Mouse (Mus musculus): ENCODE results near the gene Urgcp.

Urgcp gene

DNA sequence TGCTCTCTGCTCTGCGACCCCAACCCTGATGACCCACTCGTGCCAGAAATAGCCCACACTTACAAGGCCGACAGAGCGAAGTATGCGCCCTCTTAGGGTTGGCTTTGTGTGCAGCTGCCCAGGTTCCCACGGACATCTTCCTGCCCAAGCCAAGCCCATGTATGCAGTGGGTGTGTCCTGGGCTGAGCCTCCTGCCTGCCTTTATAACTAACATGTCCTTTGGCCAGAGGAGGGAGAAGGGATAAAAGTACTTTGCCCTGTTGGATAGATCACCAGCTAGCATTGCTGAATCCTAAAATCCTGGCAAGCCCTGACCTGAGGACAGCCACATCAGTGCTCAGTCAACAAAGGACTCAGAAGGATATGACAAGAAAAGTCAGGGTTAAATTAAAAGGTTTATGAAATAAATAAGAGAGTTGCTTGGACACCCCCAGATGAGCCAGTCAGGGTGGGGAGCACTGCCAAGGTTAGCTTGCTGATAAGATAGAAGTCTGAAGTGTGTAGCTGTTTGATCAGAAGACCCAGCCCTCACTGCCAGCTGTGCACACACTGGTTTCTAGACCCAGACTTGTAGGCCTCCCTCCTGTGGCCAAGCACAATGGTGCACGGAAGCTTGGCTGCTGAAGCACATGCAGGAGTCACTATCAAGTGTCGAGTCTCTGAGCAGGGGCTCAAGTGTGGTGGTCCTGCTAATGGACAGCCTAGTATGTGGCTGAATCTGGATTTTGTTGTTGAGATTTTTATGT is 20.2 kb upstream of the Urgcp start:
- DNase-seq: peak; percentile 48

DNA sequence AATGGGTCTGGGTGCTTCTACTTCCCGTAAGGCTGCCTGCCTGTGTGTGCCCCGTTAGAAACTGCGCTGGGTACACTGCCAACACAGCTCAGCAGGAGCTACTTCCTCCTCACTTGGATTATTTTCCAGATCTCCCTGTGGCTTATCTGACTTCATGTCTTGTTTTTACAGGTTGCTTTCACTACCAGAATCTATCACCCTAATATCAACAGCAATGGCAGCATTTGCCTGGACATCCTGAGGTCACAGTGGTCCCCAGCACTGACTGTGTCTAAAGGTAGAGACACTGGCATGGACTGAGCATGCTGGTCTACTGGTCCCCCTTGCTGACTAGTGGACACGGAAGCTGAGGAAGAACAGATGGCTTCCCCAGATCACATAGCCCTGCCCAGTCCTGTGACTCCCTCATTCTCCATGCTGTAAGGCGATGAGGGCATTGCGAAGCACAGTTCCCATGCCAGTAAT is 17.9 kb upstream of the Urgcp start:
- no peak for DNase-seq

DNA sequence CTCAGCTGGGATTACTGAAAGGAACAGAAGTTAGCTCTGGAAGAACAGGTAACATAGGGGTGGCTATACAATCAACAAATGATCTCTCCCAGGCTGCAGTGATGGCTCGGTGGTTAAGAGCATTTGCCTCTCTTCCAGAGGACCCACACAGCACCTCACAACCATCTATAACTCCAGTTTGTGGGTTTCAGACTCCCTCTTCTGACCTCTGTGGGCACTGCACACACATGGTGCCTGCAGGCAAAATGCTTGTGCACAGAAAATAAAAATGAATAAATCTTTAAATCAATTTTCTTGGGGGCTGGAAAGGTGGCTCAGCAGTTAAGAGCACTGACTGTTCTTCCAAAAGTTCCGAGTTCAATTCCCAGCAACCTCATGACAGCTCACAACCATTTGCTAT is 16.3 kb upstream of the Urgcp start:
- DNase-seq: peak; percentile 16

GRCm38 (mm10) chr11:5766019-5766418 is 3.8 kb upstream of the Urgcp start:
- no peak for DNase-seq

DNA sequence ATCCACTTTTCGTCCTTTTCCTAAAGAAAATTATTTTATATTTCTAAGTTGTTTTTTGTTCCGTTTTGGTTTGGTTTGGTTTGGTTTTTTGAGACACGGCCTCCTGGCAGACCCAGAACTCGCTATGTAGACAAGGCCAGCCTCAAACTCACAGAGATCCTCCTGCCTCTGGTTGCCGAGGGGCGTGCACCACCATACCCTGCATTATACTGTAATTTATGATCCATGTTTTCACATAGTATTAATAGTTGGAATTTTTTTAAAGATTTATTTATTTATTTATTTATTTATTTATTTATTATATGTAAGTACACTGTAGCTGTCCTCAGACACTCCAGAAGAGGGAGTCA is 432 bp upstream of the Urgcp start:
- DNase-seq: no peak

DNA sequence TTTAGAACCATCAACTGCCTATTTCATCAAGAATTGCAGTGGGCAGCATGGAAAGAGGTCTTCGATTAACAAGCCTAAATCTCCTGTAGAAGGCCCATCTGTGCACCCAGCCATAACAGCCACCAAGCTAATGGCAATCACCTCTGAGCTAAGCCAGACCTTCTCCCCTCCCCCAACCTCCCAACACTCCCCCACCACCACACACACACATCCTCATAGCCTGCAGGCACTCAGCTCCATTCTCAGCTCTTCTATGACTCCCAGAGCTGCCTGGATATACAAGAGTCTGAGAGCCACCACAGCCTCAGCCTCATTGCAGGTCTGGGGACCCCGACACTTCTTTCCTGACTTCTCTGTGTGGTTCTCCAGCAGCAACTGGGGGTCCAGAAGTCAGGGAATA is 8.4 kb downstream of the Urgcp start:
- no peak for DNase-seq

- DNase-seq: no peak
Measured at GRCm38 (mm10) chr11:5744951-5745350, 17.2 kb downstream of the Urgcp start.

GRCm38 (mm10) chr11:5742106-5742505 is 20.1 kb downstream of the Urgcp start:
- peak; percentile 53 for DNase-seq

DNA sequence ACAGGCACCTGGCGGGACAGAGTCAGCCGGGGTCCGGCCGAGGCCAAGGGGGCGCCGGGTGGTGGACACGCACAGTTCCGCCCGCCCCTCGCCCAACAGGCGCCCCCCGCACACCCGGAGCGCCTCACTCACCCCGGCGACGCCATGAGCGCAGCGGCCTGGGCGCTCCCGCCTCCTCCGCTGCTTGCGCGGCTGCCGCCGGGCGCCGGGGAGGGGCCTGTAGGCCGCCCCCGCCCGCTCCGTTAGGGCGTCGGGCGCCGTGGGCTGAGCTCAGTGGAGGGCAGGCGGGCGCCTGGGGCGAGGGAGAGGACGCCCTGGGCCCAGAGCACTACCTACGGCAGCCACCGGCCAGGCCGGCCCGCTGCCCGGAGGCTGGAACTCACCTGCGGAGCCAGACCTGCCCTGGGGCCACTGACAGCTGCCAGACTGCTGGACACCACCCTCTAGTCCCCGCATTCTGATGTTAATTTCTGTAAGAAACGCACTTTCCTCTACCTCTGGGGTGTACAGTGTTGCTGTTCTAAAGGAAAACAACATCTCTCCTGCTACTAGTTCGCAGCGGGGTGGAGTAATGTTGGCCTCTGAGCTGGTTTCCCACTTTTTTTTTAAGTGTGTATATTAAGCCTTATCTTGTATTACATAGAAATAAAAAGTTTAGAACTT is 21.1 kb downstream of the Urgcp start:
- peak; percentile 87 for DNase-seq

- DNase-seq: no peak
Measured at GRCm38 (mm10) chr11:5740599-5740964, 21.6 kb downstream of the Urgcp start.

DNA sequence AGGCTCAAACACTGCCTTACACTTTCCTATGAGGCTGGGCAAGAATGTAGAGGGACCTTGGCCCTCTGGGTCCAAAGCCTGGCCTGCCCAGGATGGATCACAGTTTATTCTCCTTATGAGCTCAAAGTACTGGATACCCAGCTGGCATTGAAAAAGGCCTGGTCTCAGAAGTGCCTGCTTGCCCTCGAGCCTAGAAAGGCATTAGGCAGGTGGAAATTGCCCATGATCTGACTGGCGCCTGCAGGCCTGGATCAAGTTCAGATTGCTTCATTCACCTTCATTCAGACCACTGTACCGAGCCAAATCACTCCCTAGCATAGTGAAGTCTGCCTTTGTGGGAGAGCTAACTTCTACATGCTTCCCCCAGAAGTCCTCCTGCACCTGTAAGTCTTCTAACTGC is 22.3 kb downstream of the Urgcp start:
- no peak for DNase-seq

- no peak for DNase-seq
Measured at GRCm38 (mm10) chr11:5738888-5739632, 23.1 kb downstream of the Urgcp start.

DNA sequence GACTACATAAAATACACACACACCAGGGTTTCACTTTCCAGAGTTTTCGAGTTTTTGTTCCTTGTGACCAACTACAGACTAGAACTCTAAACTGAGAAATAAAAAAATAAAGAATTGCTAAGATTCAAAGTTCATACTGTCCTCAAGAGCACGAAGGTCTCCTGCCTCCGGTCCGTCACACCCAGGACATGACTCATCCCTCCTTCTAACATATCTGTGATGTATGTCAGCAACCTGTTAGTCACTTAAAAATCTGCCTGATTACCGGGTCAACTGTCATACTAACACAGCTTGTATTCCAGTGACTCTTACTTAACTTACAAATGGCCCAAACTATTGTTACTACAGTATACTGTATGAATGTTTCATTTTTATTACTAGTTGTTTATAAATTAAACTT is 25.0 kb downstream of the Urgcp start:
- DNase-seq: no peak

GRCm38 (mm10) chr11:5734323-5734722 is 27.9 kb downstream of the Urgcp start:
- no peak for DNase-seq

GRCm38 (mm10) chr11:5732401-5732800 is 29.8 kb downstream of the Urgcp start:
- DNase-seq: no peak

DNA sequence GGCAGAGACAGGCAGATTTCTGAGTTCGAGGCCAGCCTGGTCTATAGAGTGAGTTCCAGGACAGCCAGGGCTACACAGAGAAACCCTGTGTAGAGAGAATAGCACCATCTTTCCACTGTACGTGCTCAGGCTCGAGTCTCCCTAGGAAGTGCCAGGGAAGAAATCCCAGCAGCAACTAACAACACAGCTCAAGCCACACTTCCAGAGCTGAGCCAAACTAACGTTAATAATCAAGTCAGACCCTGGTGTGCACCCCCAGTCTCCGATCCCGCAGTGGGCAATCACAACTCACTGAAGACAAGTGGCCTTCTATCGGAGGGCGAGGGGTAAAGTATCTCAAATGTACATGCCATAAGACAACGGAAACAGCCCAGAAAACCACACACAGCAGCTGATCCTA is 32.6 kb downstream of the Urgcp start:
- no peak for DNase-seq

DNA sequence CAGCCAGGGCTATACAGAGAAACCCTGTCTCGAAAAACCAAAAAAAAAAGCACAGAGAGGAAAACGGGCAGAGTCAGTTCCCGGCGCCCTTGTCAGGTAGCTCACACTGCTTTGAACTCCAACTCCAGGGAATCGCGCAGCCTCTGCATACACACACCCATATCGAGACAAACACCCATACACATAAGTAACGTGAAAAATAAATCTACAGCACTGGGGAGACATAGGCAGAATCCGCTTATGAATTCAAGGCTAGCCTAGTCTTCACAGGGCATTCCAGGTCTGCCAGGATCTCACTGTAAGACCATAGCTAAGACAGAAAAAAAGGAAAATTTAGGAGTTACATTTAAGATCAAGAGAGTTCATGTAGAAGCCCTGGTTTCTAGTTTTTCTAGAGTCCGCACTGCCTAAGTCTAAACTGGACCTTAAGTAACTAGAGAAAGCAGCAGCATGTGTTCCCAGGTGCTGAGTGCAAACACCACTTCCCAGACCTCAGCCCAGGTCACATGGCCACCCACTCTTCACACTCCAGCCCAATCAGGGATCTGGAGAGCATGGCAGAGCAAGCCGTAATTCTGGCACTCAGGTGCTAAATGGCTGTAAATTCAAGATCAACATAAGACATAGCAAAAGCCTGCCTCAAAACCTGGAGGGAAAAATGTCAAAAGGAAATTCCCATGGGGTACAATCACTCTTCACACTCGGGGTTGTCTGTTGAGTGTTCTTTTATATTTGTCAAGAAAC is 43.4 kb downstream of the Urgcp start:
- no peak for DNase-seq

- DNase-seq: no peak
Measured at GRCm38 (mm10) chr11:5716938-5717705, 45.1 kb downstream of the Urgcp start.

DNA sequence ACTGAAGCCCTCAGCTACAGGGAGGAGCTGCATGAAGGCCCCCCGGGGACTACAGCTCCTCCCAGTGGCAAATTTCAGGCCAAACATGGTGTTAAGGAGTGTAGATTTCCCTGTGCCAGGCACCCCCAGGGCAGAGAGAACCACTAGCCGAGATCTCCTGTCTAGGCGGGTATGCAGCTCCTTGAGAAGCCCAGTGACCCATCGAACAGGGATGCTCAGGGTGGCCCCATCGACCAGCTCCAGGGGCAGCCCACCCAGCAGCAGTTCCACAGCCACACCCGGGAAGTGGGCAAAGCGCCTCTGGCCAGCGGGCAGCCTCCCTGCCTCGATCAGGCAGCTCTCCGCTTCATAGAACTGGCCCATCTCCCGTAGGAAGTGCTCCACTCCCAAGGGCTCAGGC is 45.9 kb downstream of the Urgcp start:
- DNase-seq: no peak

DNA sequence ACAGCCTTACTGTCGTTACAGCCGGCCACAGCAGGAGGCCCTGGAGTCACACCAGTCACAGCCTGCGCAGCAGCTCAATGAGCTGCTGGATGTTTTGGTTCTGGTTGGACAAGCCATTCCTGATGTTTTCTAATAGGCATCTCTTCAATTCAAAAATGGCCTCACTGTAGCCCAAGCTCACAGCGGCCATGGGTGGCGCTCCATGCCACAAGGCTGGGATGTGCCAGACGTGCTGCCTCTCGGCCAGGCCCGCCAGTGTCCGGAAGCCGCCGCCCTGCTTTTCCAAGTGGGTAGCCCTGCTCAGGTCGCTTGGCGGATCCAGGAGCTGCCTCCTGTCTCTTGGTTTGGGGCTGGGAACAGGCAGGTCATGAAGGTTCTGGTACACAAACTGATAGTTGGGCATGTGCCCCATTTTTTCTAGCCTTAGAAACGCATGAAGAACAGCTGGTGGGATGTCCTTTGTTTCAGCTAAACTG is 46.5 kb downstream of the Urgcp start, which contains the start of gene Mrps24:
Gene Mrps24, minus strand, starts transcription at position 51 of the 476 bp plus-strand sequence.
- DNase-seq: no peak

GRCm38 (mm10) chr11:5715179-5715578 is 47.0 kb downstream of the Urgcp start:
- DNase-seq: no peak

All from thymus, postnatal 14 days (tissue).